Mouse (Mus musculus): ENCODE data around the gene Hoxb8.
A peak's percentile ranks its signal among the peaks of the same experiment; 100 is the strongest.

The Hoxb8 gene

GRCm38 (mm10) chr11:96314671-96315343, 33.1 kb downstream of the Hoxb8 start:
- DNase-seq (ENCODE audit: low spot score in 2 of 2) = peak in 1 of 2 experiments; percentile 7

- no peak for DNase-seq (ENCODE audit: low spot score in 2 of 2)
Measured at GRCm38 (mm10) chr11:96315344-96315681, 33.6 kb downstream of the Hoxb8 start.

- no peak for DNase-seq (ENCODE audit: low spot score in 2 of 2)
Measured at GRCm38 (mm10) chr11:96316696-96317607, 35.2 kb downstream of the Hoxb8 start.

GRCm38 (mm10) chr11:96317608-96318367, 36.1 kb downstream of the Hoxb8 start, which contains the start of gene Hoxb4:
Gene Hoxb4 (plus strand): TSS chr11:96318267.
- DNase-seq (ENCODE audit: low spot score in 2 of 2) = no peak

- peak; percentile 73 to 76 for DNase-seq (ENCODE audit: low spot score in 2 of 2)
Measured at GRCm38 (mm10) chr11:96318368-96319070, 36.8 kb downstream of the Hoxb8 start.

- DNase-seq (ENCODE audit: low spot score in 2 of 2) = no peak
Measured at GRCm38 (mm10) chr11:96319071-96319902, 37.6 kb downstream of the Hoxb8 start.

GRCm38 (mm10) chr11:96319910-96320309, 38.2 kb downstream of the Hoxb8 start:
- DNase-seq (ENCODE audit: low spot score in 2 of 2) = no peak

GRCm38 (mm10) chr11:96320688-96321087, 39.0 kb downstream of the Hoxb8 start:
- DNase-seq (ENCODE audit: low spot score in 2 of 2) = no peak

- DNase-seq (ENCODE audit: low spot score in 2 of 2) = no peak
Measured at GRCm38 (mm10) chr11:96321846-96322245, 40.1 kb downstream of the Hoxb8 start.

- DNase-seq (ENCODE audit: low spot score in 2 of 2) = no peak
Measured at GRCm38 (mm10) chr11:96322738-96323137, 41.0 kb downstream of the Hoxb8 start.

- DNase-seq (ENCODE audit: low spot score in 2 of 2) = no peak
Measured at GRCm38 (mm10) chr11:96323154-96323553, 41.4 kb downstream of the Hoxb8 start, which contains the start of gene Hoxb3. Gene Hoxb3 (plus strand): TSS chr11:96323326.

- no peak for DNase-seq (ENCODE audit: low spot score in 2 of 2)
Measured at GRCm38 (mm10) chr11:96324125-96324524, 42.4 kb downstream of the Hoxb8 start.

- DNase-seq (ENCODE audit: low spot score in 2 of 2) = no peak
Measured at GRCm38 (mm10) chr11:96324965-96325364, 43.3 kb downstream of the Hoxb8 start.

GRCm38 (mm10) chr11:96325747-96326212, 44.1 kb downstream of the Hoxb8 start:
- no peak for DNase-seq (ENCODE audit: low spot score in 2 of 2)

- DNase-seq (ENCODE audit: low spot score in 2 of 2) = no peak
Measured at GRCm38 (mm10) chr11:96326705-96327104, 45.0 kb downstream of the Hoxb8 start.

- DNase-seq (ENCODE audit: low spot score in 2 of 2) = no peak
Measured at GRCm38 (mm10) chr11:96327122-96327521, 45.4 kb downstream of the Hoxb8 start.

- DNase-seq (ENCODE audit: low spot score in 2 of 2) = no peak
Measured at GRCm38 (mm10) chr11:96327750-96328149, 46.0 kb downstream of the Hoxb8 start.

GRCm38 (mm10) chr11:96328605-96329004, 46.9 kb downstream of the Hoxb8 start:
- no peak for DNase-seq (ENCODE audit: low spot score in 2 of 2)

GRCm38 (mm10) chr11:96332105-96332504, 50.4 kb downstream of the Hoxb8 start:
- no peak for DNase-seq (ENCODE audit: low spot score in 2 of 2)

- DNase-seq (ENCODE audit: low spot score in 2 of 2) = no peak
Measured at GRCm38 (mm10) chr11:96332618-96333032, 50.9 kb downstream of the Hoxb8 start.

Measured in spleen, postnatal 36 days (tissue).